Mouse (Mus musculus) monocyte, adult 59 days (primary cell): ENCODE results near the gene Ankrd6. TPM values are rescaled to one million over a fixed set of nuclear protein-coding genes. Genes with fewer than 3 reads are reported as not detected.

Source experiments
- total RNA-seq, 2 experiments: library from RNA; stranded (reverse); gene quantifications; one replicate each; pipeline ENCODE4 v1.2.4; 2023

Ankrd6 gene
- total RNA-seq, result under 1 TPM; 0.43 to 0.84 TPM

GRCm38 (mm10) chr4:32950356-32951034, at the start of gene Ankrd6:
Gene Ankrd6, minus strand, starts transcription at chr4:32950841.

GRCm38 (mm10) chr4:32982716-32983175, 32.1 kb upstream of the Ankrd6 start, which contains the start of gene Rragd:
Gene Rragd, plus strand, starts transcription at chr4:32983037.

GRCm38 (mm10) chr4:32799966-32800576, 150.6 kb downstream of the Ankrd6 start, which contains the start of gene Lyrm2:
Gene Lyrm2, plus strand, starts transcription at chr4:32800253.

Other genes with a start within 250 kb of the Ankrd6 start
- gene Lyrm2, start 150.6 kb downstream of the Ankrd6 start, total RNA-seq, result 10 to 100 TPM; 18.0 to 23.2 TPM
- gene Rragd, start 32.2 kb upstream of the Ankrd6 start, total RNA-seq, result 1 to 10 TPM; 1.6 to 1.9 TPM
- gene Ube2j1, start 80.6 kb upstream of the Ankrd6 start, total RNA-seq, result 10 to 100 TPM; 64.6 to 66.6 TPM
- under 1 TPM in 1 of 2 experiments, not detected in 1; 1.00 TPM for gene Gabrr2, start 112.2 kb upstream of the Ankrd6 start, total RNA-seq
- gene Gabrr1, start 181.7 kb upstream of the Ankrd6 start, total RNA-seq, result not detected
- not detected for gene Pm20d2, start 238.9 kb upstream of the Ankrd6 start, total RNA-seq